Mouse (Mus musculus): ENCODE measurements around the gene Hltf. TPM values are rescaled to one million over a fixed set of nuclear protein-coding genes. Genes with fewer than 3 reads are reported as not detected.

Hltf gene
- polyA plus RNA-seq, 1 experiment from 2014 or later: 22.7 TPM

DNA sequence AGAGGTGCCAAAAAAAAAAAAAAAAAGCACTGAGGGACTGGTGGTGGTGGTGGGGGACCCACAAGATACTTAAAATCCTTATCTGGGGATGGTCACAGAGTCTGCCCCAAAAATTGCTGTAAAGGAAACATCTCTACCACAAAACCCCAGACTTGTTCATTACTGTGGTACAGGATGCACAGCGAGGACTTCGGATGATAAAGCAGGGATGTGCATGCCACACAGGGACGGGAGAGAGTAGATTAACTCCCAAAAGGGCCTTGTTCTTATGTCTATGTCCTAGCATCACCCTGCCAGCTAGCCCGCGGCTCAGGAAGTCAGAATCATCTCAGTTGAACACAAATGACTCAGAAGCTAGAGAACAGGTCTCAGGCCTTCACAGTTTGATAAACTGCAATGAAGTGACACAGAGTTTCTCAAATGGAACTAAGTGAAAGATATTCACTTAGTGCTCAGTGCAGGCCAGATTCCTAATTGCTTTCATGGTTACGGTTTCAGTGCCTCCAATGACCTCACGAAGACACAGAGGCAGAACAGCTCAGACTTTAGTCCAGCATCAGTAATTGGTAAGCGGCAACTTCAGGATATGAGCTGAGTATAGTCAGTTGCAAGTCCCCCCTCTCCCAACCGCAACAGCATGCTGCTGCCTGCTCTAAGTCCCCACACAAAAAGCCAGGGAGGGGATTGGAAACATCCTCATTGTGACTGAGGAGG lies 79.4 kb downstream of the Hltf start:
- no peak overlapping the region for H3K27ac ChIP-seq (ENCODE audit: low read depth, low read length)
- 79% methylated on average over 9 of the region's 9 CpGs for WGBS
- H3K9me3 ChIP-seq (ENCODE audit: control insufficient read depth, low read length): no peaks in the 10 kb centered on the region
- peaks cover 5% of the 10 kb centered on the region; the same call in 1 of the 2 replicates for H3K4me1 ChIP-seq (ENCODE audit: control insufficient read depth, insufficient read depth, low read length)
- H3K4me2 ChIP-seq (replicated peaks; ENCODE audit: low read depth, low read length): no peak overlapping the region
- H3K9ac ChIP-seq (ENCODE audit: low read depth, low read length): no peak overlapping the region; the same call in 1 of the 2 replicates
- no peak for ATAC-seq (ENCODE audit: low FRiP score, low TSS enrichment)
- no peak overlapping the region for H3K4me3 ChIP-seq (ENCODE audit: low read length)
- no peaks in the 10 kb centered on the region; the same call in 1 of the 2 replicates for H3K36me3 ChIP-seq (ENCODE audit: control insufficient read depth, insufficient read depth, low read length)
- H3K27me3 ChIP-seq (ENCODE audit: control insufficient read depth, insufficient read depth, low read length): no peaks in the 10 kb centered on the region

DNA sequence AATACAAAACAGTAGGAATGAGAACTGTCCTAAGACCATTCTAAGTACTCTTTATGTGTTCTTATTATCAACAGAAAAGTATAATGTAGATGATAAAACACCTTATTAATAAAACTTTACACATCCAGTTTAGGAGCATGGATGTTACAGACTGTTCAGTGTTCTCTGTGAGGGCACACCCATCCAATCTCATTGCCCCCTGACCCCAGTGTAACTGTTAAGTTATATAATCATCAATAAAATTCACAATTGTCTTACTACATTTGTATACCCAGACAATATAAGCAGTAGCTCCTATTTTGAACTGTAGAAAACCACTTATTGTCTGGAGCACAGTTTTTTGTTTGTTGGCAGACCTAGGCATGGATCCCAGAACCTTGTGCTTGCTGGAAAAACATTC lies 83.6 kb downstream of the Hltf start:
- no peaks in the 10 kb centered on the region for H3K9me3 ChIP-seq (ENCODE audit: control insufficient read depth, low read length)
- H3K4me2 ChIP-seq (replicated peaks; ENCODE audit: low read depth, low read length): no peak overlapping the region
- H3K27ac ChIP-seq (ENCODE audit: low read depth, low read length): no peak overlapping the region
- H3K36me3 ChIP-seq (ENCODE audit: control insufficient read depth, insufficient read depth, low read length): no peaks in the 10 kb centered on the region; the same call in 1 of the 2 replicates
- no peaks in the 10 kb centered on the region for H3K27me3 ChIP-seq (ENCODE audit: control insufficient read depth, insufficient read depth, low read length)
- peaks cover 6% of the 10 kb centered on the region; the same call in 1 of the 2 replicates for H3K4me1 ChIP-seq (ENCODE audit: control insufficient read depth, insufficient read depth, low read length)
- H3K9ac ChIP-seq (ENCODE audit: low read depth, low read length): no peak overlapping the region
- no peak for ATAC-seq (ENCODE audit: low FRiP score, low TSS enrichment)
- H3K4me3 ChIP-seq (ENCODE audit: low read length): no peak overlapping the region

DNA sequence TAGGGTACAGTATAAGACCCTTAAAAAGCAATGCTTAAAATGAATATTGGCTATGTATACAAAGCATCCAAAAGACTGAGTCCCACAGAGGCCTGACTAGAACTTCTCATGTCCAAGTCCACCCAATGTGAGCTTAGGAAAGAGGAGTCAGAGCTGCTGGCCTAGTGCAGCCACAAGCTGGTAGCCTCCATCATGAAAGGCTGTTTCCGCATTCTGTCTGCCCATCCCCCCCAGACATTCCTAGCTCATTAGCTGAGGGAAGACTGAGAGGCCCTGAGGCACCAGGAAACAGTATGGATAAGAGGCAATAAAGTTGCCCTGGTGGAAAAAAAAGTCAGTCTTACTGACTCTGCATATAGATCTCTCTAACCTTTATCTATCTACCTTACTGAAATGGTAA lies 84.1 kb downstream of the Hltf start:
- no peak overlapping the region for H3K4me3 ChIP-seq (ENCODE audit: low read length)
- WGBS: 47% methylated on average over 1 of the region's 1 CpGs
- ATAC-seq (ENCODE audit: low FRiP score, low TSS enrichment): no peak

DNA sequence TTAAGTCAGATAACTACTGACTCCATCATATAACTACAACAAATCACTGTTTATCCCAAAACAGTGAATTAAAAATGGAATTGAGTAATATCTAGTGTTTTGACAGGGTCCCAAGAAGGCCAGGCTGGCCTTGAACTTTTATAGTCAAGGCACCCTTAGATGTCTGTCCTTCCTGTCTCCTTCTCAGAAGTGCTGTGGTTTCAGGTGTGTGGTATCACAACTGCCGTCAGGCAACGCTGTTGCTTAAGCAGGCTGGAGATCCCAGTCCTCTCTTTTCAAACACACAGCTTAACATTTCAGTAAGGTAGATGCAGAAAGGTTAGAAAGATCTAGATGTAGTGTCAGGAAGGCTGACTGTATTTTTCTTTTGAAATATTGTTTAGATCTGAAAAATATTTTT lies 84.5 kb downstream of the Hltf start:
- no peak overlapping the region for H3K27ac ChIP-seq (ENCODE audit: low read depth, low read length)
- H3K4me1 ChIP-seq (ENCODE audit: control insufficient read depth, insufficient read depth, low read length): peaks cover 6% of the 10 kb centered on the region; the same call in 1 of the 2 replicates
- no peak for ATAC-seq (ENCODE audit: low FRiP score, low TSS enrichment)
- no peak overlapping the region for H3K9ac ChIP-seq (ENCODE audit: low read depth, low read length)
- H3K36me3 ChIP-seq (ENCODE audit: control insufficient read depth, insufficient read depth, low read length): no peaks in the 10 kb centered on the region; the same call in 1 of the 2 replicates
- no peak overlapping the region for H3K4me3 ChIP-seq (ENCODE audit: low read length)
- no peak overlapping the region for H3K4me2 ChIP-seq (replicated peaks; ENCODE audit: low read depth, low read length)
- no peaks in the 10 kb centered on the region for H3K27me3 ChIP-seq (ENCODE audit: control insufficient read depth, insufficient read depth, low read length)
- 85% methylated on average over 2 of the region's 2 CpGs for WGBS
- no peaks in the 10 kb centered on the region for H3K9me3 ChIP-seq (ENCODE audit: control insufficient read depth, low read length)

More for the DNA sequence above, 84.1 kb downstream of the Hltf start:
- no peaks in the 10 kb centered on the region for H3K9me3 ChIP-seq (ENCODE audit: control insufficient read depth, low read length)
- no peak overlapping the region for H3K27ac ChIP-seq (ENCODE audit: low read depth, low read length)
- H3K4me2 ChIP-seq (replicated peaks; ENCODE audit: low read depth, low read length): no peak overlapping the region
- H3K9ac ChIP-seq (ENCODE audit: low read depth, low read length): no peak overlapping the region
- peaks cover 6% of the 10 kb centered on the region; the same call in 1 of the 2 replicates for H3K4me1 ChIP-seq (ENCODE audit: control insufficient read depth, insufficient read depth, low read length)
- H3K36me3 ChIP-seq (ENCODE audit: control insufficient read depth, insufficient read depth, low read length): no peaks in the 10 kb centered on the region; the same call in 1 of the 2 replicates
- H3K27me3 ChIP-seq (ENCODE audit: control insufficient read depth, insufficient read depth, low read length): no peaks in the 10 kb centered on the region

DNA sequence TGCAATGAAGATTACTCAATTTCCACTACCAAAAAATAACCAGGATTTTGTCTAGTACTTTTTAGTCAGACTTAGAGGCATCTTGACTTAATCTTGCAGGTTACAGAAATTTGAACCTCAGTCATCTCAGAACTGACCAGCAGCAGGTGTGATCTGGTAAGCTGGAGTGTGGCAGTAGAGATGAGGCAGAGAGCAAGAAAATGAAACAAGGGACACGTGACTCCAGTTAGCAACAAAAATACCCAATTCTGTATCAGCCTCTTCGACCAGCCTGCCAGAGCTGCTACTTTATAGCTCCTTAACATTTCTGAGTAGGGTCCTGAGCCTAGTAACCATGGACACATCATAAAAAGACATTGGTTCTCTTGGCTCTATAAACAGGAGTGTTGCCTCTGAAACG lies 85.0 kb downstream of the Hltf start:
- no peaks in the 10 kb centered on the region for H3K27me3 ChIP-seq (ENCODE audit: control insufficient read depth, insufficient read depth, low read length)
- no peak overlapping the region for H3K4me3 ChIP-seq (ENCODE audit: low read length)
- H3K4me2 ChIP-seq (replicated peaks; ENCODE audit: low read depth, low read length): no peak overlapping the region
- no peak overlapping the region for H3K9ac ChIP-seq (ENCODE audit: low read depth, low read length)
- no peaks in the 10 kb centered on the region; the same call in 1 of the 2 replicates for H3K36me3 ChIP-seq (ENCODE audit: control insufficient read depth, insufficient read depth, low read length)
- H3K4me1 ChIP-seq (ENCODE audit: control insufficient read depth, insufficient read depth, low read length): peaks cover 6% of the 10 kb centered on the region; the same call in 1 of the 2 replicates
- no peaks in the 10 kb centered on the region for H3K9me3 ChIP-seq (ENCODE audit: control insufficient read depth, low read length)
- H3K27ac ChIP-seq (ENCODE audit: low read depth, low read length): no peak overlapping the region
- no peak for ATAC-seq (ENCODE audit: low FRiP score, low TSS enrichment)
- WGBS: 63% methylated on average over 3 of the region's 3 CpGs

DNA sequence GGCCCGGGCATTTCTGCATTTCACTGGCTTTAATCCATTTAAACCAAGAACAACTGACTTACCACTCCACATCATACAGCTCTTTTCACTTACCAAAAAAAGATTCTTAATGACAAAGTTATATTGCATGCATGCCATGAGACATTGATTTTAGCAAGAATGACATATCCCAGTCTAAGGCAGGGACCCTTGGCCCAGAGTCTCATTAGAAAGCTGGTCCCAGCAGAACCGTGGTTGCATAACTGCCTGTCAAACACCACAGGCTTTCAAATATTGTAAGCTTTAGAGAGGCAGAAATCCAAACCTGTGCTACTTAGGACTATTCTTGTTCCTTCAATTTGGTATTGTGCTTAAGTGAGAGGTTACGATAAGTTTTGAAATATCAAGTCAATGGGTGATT lies 86.1 kb downstream of the Hltf start:
- no peak for ATAC-seq (ENCODE audit: low FRiP score, low TSS enrichment)
- H3K4me3 ChIP-seq (ENCODE audit: low read length): no peak overlapping the region
- H3K4me1 ChIP-seq (ENCODE audit: control insufficient read depth, insufficient read depth, low read length): peaks cover 6% of the 10 kb centered on the region; the same call in 1 of the 2 replicates
- H3K36me3 ChIP-seq (ENCODE audit: control insufficient read depth, insufficient read depth, low read length): peaks cover 4% of the 10 kb centered on the region
- no peaks in the 10 kb centered on the region for H3K27me3 ChIP-seq (ENCODE audit: control insufficient read depth, insufficient read depth, low read length)
- 83% methylated on average over 3 of the region's 3 CpGs for WGBS
- H3K27ac ChIP-seq (ENCODE audit: low read depth, low read length): no peak overlapping the region
- no peaks in the 10 kb centered on the region for H3K9me3 ChIP-seq (ENCODE audit: control insufficient read depth, low read length)
- no peak overlapping the region for H3K9ac ChIP-seq (ENCODE audit: low read depth, low read length)
- no peak overlapping the region for H3K4me2 ChIP-seq (replicated peaks; ENCODE audit: low read depth, low read length)

DNA sequence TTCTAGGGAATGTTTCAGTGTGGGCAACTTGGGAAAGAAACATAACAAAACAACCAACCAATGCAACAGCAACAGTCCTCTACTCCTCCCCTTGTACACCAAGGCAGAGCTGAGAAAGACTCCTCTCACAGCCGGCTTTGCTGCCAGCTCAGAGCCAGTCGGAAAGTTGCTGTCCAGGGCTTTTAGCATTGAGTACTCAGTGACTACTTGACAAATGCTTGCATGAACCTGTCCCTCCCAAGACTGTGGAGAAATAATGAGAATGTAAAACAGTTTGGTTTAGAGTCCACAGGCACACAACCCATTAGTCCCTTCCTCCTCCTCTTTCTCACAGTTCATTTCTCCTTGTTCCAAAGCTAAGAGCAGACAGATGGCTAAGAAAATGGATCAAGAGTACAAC lies 86.8 kb downstream of the Hltf start:
- Histone ChIP-seq H3K27ac (ENCODE audit: low read depth, low read length) (no peak overlapping the region), H3K4me1 (ENCODE audit: control insufficient read depth, insufficient read depth, low read length) (peaks cover 6% of the 10 kb centered on the region; the same call in 1 of the 2 replicates), H3K9me3 (ENCODE audit: control insufficient read depth, low read length) (no peaks in the 10 kb centered on the region), H3K36me3 (ENCODE audit: control insufficient read depth, insufficient read depth, low read length) (peaks cover 4% of the 10 kb centered on the region), H3K9ac (ENCODE audit: low read depth, low read length) (no peak overlapping the region), H3K4me3 (ENCODE audit: low read length) (no peak overlapping the region), H3K27me3 (ENCODE audit: control insufficient read depth, insufficient read depth, low read length) (no peaks in the 10 kb centered on the region), H3K4me2 (replicated peaks; ENCODE audit: low read depth, low read length) (no peak overlapping the region)
- WGBS: 42% methylated on average over 2 of the region's 2 CpGs
- ATAC-seq (ENCODE audit: low FRiP score, low TSS enrichment): no peak

DNA sequence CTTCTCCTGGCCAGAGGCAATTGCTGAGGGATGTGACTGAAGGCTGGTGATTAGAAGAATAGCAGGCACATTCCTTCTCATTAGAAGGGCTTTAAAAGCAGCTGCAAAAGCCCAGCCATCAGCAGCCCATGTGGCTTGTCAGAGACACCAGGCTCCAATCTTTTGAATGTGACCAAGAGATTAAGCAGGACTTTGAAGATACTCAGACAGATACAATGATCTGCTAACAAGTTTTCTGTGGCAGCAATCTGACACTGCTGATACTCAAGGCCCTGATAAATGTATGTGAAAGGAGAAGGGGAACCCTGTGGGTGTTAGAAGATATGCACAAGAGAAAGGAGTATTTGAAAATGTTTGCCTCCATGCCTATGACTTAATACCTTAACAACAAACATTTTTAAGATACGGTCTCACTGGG lies 88.1 kb downstream of the Hltf start:
- no peak overlapping the region for H3K27ac ChIP-seq (ENCODE audit: low read depth, low read length)
- H3K27me3 ChIP-seq (ENCODE audit: control insufficient read depth, insufficient read depth, low read length): no peaks in the 10 kb centered on the region
- peaks cover 4% of the 10 kb centered on the region for H3K36me3 ChIP-seq (ENCODE audit: control insufficient read depth, insufficient read depth, low read length)
- 93% methylated on average over 1 of the region's 1 CpGs for WGBS
- ATAC-seq (ENCODE audit: low FRiP score, low TSS enrichment): no peak
- H3K4me2 ChIP-seq (replicated peaks; ENCODE audit: low read depth, low read length): no peak overlapping the region
- H3K9ac ChIP-seq (ENCODE audit: low read depth, low read length): no peak overlapping the region
- no peak overlapping the region for H3K4me3 ChIP-seq (ENCODE audit: low read length)
- H3K9me3 ChIP-seq (ENCODE audit: control insufficient read depth, low read length): no peaks in the 10 kb centered on the region
- H3K4me1 ChIP-seq (ENCODE audit: control insufficient read depth, insufficient read depth, low read length): peaks cover 6% of the 10 kb centered on the region; the same call in 1 of the 2 replicates

DNA sequence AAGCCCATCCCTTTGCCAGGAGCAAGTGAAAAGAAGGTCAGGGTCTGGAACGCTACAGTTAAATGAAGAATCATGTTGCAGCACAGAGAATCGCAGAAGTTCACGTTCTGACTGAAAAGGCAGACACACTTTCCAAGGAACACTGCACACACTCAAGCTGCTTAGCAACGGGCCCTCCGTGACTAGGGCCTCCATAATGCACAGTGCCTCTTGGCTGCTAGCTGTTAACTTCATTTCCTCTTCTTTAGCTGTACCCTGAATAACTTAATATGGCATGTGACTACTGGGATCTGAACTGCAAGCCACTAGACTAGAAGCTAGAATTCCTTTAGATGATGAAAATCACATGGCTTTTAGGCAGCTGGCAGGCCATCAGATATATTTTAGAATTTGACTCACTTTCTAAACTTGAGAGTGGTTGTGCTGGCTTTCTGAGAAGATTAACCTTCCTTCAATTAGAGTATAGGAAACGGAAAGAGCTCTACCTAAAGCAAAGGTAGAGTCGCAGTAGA lies 89.3 kb downstream of the Hltf start:
- Histone ChIP-seq H3K27ac (ENCODE audit: low read depth, low read length) (no peak overlapping the region), H3K9me3 (ENCODE audit: control insufficient read depth, low read length) (no peaks in the 10 kb centered on the region), H3K36me3 (ENCODE audit: control insufficient read depth, insufficient read depth, low read length) (peaks cover 4% of the 10 kb centered on the region), H3K9ac (ENCODE audit: low read depth, low read length) (no peak overlapping the region), H3K4me1 (ENCODE audit: control insufficient read depth, insufficient read depth, low read length) (peaks cover 2% of the 10 kb centered on the region; the same call in 1 of the 2 replicates), H3K4me3 (ENCODE audit: low read length) (no peak overlapping the region), H3K4me2 (replicated peaks; ENCODE audit: low read depth, low read length) (no peak overlapping the region), H3K27me3 (ENCODE audit: control insufficient read depth, insufficient read depth, low read length) (no peaks in the 10 kb centered on the region)
- ATAC-seq (ENCODE audit: low FRiP score, low TSS enrichment): no peak
- WGBS: 72% methylated on average over 7 of the region's 7 CpGs
